Mouse (Mus musculus) brain, embryonic 14.5 days (tissue): ENCODE measurements around the gene Retn.

Experiments
- CTCF ChIP-seq: fragments of 200-500 bp; IDR thresholded peaks from 2 replicates; pipeline ENCODE4 v1.5.1; 2012; ENCODE audit warnings: inconsistent platforms, mild to moderate bottlenecking, moderate library complexity, borderline replicate concordance; ENCODE audit not compliant: insufficient read depth, insufficient read length; ENCODE audit errors: extremely low read depth
- POLR2A ChIP-seq: fragments of 200-500 bp; IDR thresholded peaks from 2 replicates; pipeline ENCODE4 v1.6.1; 2012; ENCODE audit warnings: mild to moderate bottlenecking, inconsistent platforms, borderline replicate concordance; ENCODE audit not compliant: poor library complexity, insufficient read depth, insufficient read length, severe bottlenecking; ENCODE audit errors: extremely low read depth

GRCm38 (mm10) chr8:3705711-3706110 is 50.1 kb downstream of the Retn start:
- TF ChIP-seq POLR2A (no peak), CTCF (peak; percentile 47; the same call in 1 of the 2 replicates)
